Mouse (Mus musculus) midbrain, embryonic 13.5 days (tissue): ENCODE measurements around the gene Ing1. TPM values are rescaled to one million over a fixed set of nuclear protein-coding genes. Genes with fewer than 3 reads are reported as not detected.
"Not testable (repeated sequence)": the region's sequence is repeated elsewhere in the genome, so short reads cannot be mapped to it uniquely, and the experiment has no call there.

Experiments
- ATAC-seq: fragments of 200-750 bp; cut with Nextera tagmentation; 2 replicates; pipeline ENCODE4 v1.8.0; 2017; ENCODE audit warnings: mild to moderate bottlenecking, moderate TSS enrichment, moderate library complexity
- H3K27ac ChIP-seq: fragments of 300-500 bp; sonication (generic); 2 replicates; pipeline ENCODE4 v1.5.1; 2015; ENCODE audit warnings: inconsistent platforms, mild to moderate bottlenecking, moderate library complexity
- H3K27me3 ChIP-seq: fragments of 300-500 bp; sonication (generic); 2 replicates; pipeline ENCODE4 v1.6.1; 2015; ENCODE audit warnings: mild to moderate bottlenecking, inconsistent platforms
- H3K36me3 ChIP-seq: fragments of 300-500 bp; sonication (generic); 2 replicates; pipeline ENCODE4 v1.6.1; 2015; ENCODE audit warnings: mild to moderate bottlenecking, inconsistent platforms
- H3K4me1 ChIP-seq: fragments of 300-500 bp; sonication (generic); replicated peaks from 2 replicates; pipeline ENCODE4 v1.6.1; 2015; ENCODE audit warnings: inconsistent platforms
- H3K4me2 ChIP-seq: fragments of 300-500 bp; sonication (generic); replicated peaks from 2 replicates; pipeline ENCODE4 v1.6.1; 2015; ENCODE audit warnings: moderate library complexity, mild to moderate bottlenecking, inconsistent platforms
- H3K4me3 ChIP-seq: fragments of 300-500 bp; sonication (generic); replicated peaks from 2 replicates; pipeline ENCODE4 v1.5.1; 2015; ENCODE audit warnings: mild to moderate bottlenecking, inconsistent platforms
- H3K9ac ChIP-seq: fragments of 300-500 bp; sonication (generic); replicated peaks from 2 replicates; pipeline ENCODE4 v1.6.1; 2015; ENCODE audit warnings: mild to moderate bottlenecking, inconsistent platforms
- H3K9me3 ChIP-seq: fragments of 300-500 bp; sonication (generic); 2 replicates; pipeline ENCODE4 v1.6.1; 2016; ENCODE audit warnings: mild to moderate bottlenecking, inconsistent platforms
- WGBS: fragments of 180-500 bp; shearing (Covaris S2); methylation state at CpG from one replicate; pipeline ENCODE4 v1.1.7; 2015; 5-methylcytosine and 5-hydroxymethylcytosine counted together
- polyA plus RNA-seq: library from polyadenylated mRNA; unstranded; fragments of >200 nt; fragmentation: Nextera tagmentation; extraction: Ambion mirVana; gene quantifications from 2 replicates; pipeline ENCODE4 v1.2.1, GENCODE M21; 2015

Gene Ing1
- polyA plus RNA-seq, 1 experiment from 2014 or later: 46.7 TPM

DNA sequence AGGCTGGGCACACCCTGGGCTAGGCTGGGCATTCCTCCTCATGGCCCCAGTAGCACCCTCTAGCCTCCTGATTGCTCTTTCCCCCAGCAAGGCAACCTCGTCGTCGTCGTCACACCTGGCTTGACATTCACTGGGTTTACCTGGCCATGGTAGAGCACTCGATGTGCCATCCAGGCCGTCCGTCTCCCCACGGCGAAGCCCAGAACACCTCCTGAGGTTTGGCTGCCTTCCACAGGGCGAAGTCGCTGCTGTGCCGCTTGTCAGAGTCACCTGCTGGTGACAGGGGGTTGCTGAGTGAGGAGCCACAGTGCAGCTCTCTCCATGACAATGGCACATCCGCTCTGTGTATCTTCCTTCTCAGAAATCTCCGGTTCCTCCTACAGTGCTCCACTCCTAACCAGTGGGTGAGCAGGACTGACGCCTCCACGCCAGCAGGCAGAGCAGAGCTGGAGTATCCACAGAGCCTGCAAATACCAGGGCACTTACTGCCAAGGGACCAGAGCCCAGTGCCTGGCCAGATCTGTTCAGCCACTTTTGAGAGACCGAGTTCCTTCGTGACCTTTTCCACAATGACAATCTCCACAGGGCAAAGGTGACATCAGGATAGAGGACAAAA lies 25.1 kb upstream of the Ing1 start:
- H3K36me3 ChIP-seq: peaks cover 51% of the 10 kb centered on the region
- 77% methylated on average over 18 of the region's 18 CpGs for WGBS

DNA sequence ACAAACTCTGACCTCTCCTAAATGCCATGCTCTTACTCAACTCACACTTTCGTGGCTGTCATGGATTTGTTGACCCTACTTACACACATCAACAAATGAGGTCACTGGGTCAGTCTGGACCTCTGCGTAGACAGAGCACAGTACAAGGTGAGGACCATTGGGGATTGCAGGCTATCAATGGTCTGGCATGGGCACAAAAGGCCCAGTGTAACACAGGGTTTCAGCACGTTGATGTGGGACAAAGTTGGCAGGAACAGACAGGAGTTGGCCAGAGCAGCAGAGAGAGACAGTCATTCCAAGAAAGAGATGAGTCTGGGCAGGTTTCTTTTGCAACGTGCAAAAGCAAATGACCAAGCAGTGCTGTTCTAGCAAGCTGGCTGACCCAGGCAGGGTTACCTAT lies 24.5 kb upstream of the Ing1 start:
- Histone ChIP-seq H3K4me2 (no peak overlapping the region), H3K4me1 (peaks cover 15% of the 10 kb centered on the region), H3K9me3 (no peaks in the 10 kb centered on the region), H3K9ac (no peak overlapping the region), H3K27me3 (no peaks in the 10 kb centered on the region), H3K36me3 (peaks cover 49% of the 10 kb centered on the region), H3K27ac (no peak overlapping the region), H3K4me3 (no peak overlapping the region)
- ATAC-seq: no peak
- WGBS: 71% methylated on average over 4 of the region's 4 CpGs

More for the DNA sequence above, 25.1 kb upstream of the Ing1 start:
- no peak overlapping the region for H3K4me3 ChIP-seq
- peaks cover 13% of the 10 kb centered on the region for H3K4me1 ChIP-seq
- no peak overlapping the region for H3K9ac ChIP-seq
- ATAC-seq: no peak
- H3K4me2 ChIP-seq: no peak overlapping the region
- H3K9me3 ChIP-seq: no peaks in the 10 kb centered on the region
- no peaks in the 10 kb centered on the region for H3K27me3 ChIP-seq
- no peak overlapping the region for H3K27ac ChIP-seq

GRCm38 (mm10) chr8:11534494-11534893 lies 20.9 kb upstream of the Ing1 start:
- 11% methylated on average over 9 of the region's 9 CpGs for WGBS
- no peak for ATAC-seq
- Histone ChIP-seq H3K27me3 (no peaks in the 10 kb centered on the region), H3K27ac (no peak overlapping the region), H3K9ac (no peak overlapping the region), H3K4me1 (peaks cover 15% of the 10 kb centered on the region), H3K4me3 (no peak overlapping the region), H3K4me2 (no peak overlapping the region), H3K9me3 (no peaks in the 10 kb centered on the region), H3K36me3 (peaks cover 40% of the 10 kb centered on the region)

- no peak overlapping the region for H3K4me3 ChIP-seq
- no peak overlapping the region for H3K9ac ChIP-seq
- ATAC-seq: no peak
- WGBS: 93% methylated on average over 4 of the region's 4 CpGs
- no peaks in the 10 kb centered on the region for H3K9me3 ChIP-seq
- H3K27ac ChIP-seq: no peak overlapping the region
- H3K4me1 ChIP-seq: peaks cover 14% of the 10 kb centered on the region
- H3K27me3 ChIP-seq: no peaks in the 10 kb centered on the region
- no peak overlapping the region for H3K4me2 ChIP-seq
- peaks cover 46% of the 10 kb centered on the region for H3K36me3 ChIP-seq
These were observed 16.3 kb upstream of the Ing1 start for GRCm38 (mm10) chr8:11539049-11539448.

GRCm38 (mm10) chr8:11540182-11540581 lies 15.2 kb upstream of the Ing1 start:
- Histone ChIP-seq H3K36me3 (peaks cover 48% of the 10 kb centered on the region), H3K27me3 (no peaks in the 10 kb centered on the region), H3K4me2 (no peak overlapping the region), H3K9ac (no peak overlapping the region), H3K27ac (no peak overlapping the region), H3K9me3 (no peaks in the 10 kb centered on the region), H3K4me3 (no peak overlapping the region), H3K4me1 (peaks cover 3% of the 10 kb centered on the region; the same call in 1 of the 2 replicates)
- 93% methylated on average over 8 of the region's 8 CpGs for WGBS
- no peak for ATAC-seq

DNA sequence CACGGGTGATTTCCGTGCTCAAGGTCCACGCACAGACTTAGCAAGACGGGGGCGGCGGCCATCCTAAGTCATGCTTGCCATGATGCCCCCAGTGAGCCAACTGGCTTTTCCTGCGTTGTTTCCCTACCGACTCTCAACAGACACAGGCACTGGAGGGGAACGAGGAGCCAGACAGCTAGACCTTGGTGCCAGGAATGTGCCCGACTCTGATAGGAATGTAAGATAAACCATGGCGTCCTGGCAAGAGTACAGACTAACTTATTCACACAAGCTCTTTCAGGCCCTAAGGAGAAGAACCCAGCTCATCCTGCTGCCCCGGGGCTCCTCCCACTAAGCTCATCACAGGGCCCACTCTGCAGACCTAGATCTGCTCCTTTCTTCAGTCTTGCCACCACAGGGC lies 13.3 kb upstream of the Ing1 start:
- no peak overlapping the region for H3K27ac ChIP-seq
- WGBS: 94% methylated on average over 12 of the region's 12 CpGs
- no peaks in the 10 kb centered on the region for H3K27me3 ChIP-seq
- H3K4me1 ChIP-seq: 0 out of 2 replicates have a peak, but pooled peaks cover 1% of the 10 kb centered on the region
- peaks cover 48% of the 10 kb centered on the region for H3K36me3 ChIP-seq
- no peak overlapping the region for H3K4me3 ChIP-seq
- H3K9me3 ChIP-seq: no peaks in the 10 kb centered on the region
- no peak overlapping the region for H3K4me2 ChIP-seq
- H3K9ac ChIP-seq: no peak overlapping the region
- no peak for ATAC-seq

GRCm38 (mm10) chr8:11542866-11543265 lies 12.5 kb upstream of the Ing1 start:
- Histone ChIP-seq H3K9ac (no peak overlapping the region), H3K27ac (no peak overlapping the region), H3K27me3 (no peaks in the 10 kb centered on the region), H3K9me3 (no peaks in the 10 kb centered on the region), H3K4me1 (0 out of 2 replicates have a peak, but pooled peaks cover 4% of the 10 kb centered on the region), H3K4me3 (no peak overlapping the region), H3K36me3 (peaks cover 50% of the 10 kb centered on the region), H3K4me2 (no peak overlapping the region)
- ATAC-seq: no peak
- 90% methylated on average over 4 of the region's 4 CpGs for WGBS

DNA sequence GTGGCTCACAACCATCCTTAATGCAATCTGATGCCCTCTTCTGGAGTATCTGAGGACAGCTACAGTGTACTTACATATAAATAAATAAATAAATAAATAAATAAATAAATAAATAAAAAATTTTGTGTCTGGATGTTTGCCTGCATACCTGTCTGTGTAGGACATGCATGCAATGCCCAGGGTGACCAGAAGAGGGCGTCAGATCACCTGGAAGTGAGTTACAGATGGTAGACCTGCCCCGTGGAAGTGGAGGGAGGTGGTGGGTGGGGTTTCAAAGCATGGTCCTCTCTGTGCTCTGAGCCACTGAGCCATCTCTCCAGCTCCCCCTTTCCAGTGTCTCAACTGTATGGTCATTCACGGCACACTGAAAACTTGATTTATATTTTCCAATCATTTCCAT lies 11.0 kb upstream of the Ing1 start:
- no peak for ATAC-seq
- H3K4me2 ChIP-seq: no peak overlapping the region
- H3K27ac ChIP-seq: no peak overlapping the region
- H3K9ac ChIP-seq: no peak overlapping the region
- no peaks in the 10 kb centered on the region for H3K9me3 ChIP-seq
- WGBS: 48% methylated on average over 3 of the region's 3 CpGs
- 0 out of 2 replicates have a peak, but pooled peaks cover 4% of the 10 kb centered on the region for H3K4me1 ChIP-seq
- no peak overlapping the region for H3K4me3 ChIP-seq
- H3K36me3 ChIP-seq: peaks cover 44% of the 10 kb centered on the region
- H3K27me3 ChIP-seq: no peaks in the 10 kb centered on the region

GRCm38 (mm10) chr8:11547063-11547462 lies 8.3 kb upstream of the Ing1 start:
- H3K4me1 ChIP-seq: peaks cover 18% of the 10 kb centered on the region

DNA sequence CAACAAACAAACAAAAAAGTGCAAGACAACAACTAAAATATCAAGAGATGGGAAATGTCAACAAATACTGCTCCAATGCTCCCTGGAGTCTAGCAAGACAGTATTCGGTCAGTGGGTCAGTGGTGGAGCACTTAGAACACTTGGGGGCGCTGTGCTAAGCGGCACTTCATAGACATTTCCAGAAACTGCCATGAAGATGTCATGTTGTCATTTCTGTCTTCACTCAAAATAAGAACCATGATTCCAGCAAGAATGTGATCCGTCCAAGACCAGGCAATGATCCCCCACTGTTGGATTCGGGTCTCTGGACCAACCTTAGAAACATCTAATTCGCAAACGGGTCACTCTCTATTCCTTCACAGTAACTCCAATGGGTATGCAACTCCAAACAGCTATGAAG lies 5.7 kb upstream of the Ing1 start:
- no peaks in the 10 kb centered on the region for H3K9me3 ChIP-seq
- H3K36me3 ChIP-seq: peaks cover 12% of the 10 kb centered on the region; the same call in 1 of the 2 replicates
- H3K27me3 ChIP-seq: peaks cover 3% of the 10 kb centered on the region; the same call in 1 of the 2 replicates
- H3K4me2 ChIP-seq: peak overlapping the region; percentile 82
- peaks cover 30% of the 10 kb centered on the region for H3K4me1 ChIP-seq
- ATAC-seq: no peak
- peak overlapping the region; percentile 93; the same call in 1 of the 2 replicates for H3K9ac ChIP-seq
- WGBS: 22% methylated on average over 7 of the region's 7 CpGs
- no peak overlapping the region for H3K27ac ChIP-seq
- peak overlapping the region; percentile 86 for H3K4me3 ChIP-seq

More at GRCm38 (mm10) chr8:11547063-11547462, 8.3 kb upstream of the Ing1 start:
- Histone ChIP-seq H3K36me3 (peaks cover 18% of the 10 kb centered on the region), H3K9me3 (no peaks in the 10 kb centered on the region), H3K9ac (no peak overlapping the region), H3K4me2 (no peak overlapping the region), H3K27ac (no peak overlapping the region), H3K27me3 (peaks cover under 1% of the 10 kb centered on the region; the same call in 1 of the 2 replicates), H3K4me3 (no peak overlapping the region)
- 69% methylated on average over 6 of the region's 6 CpGs for WGBS
- no peak for ATAC-seq

DNA sequence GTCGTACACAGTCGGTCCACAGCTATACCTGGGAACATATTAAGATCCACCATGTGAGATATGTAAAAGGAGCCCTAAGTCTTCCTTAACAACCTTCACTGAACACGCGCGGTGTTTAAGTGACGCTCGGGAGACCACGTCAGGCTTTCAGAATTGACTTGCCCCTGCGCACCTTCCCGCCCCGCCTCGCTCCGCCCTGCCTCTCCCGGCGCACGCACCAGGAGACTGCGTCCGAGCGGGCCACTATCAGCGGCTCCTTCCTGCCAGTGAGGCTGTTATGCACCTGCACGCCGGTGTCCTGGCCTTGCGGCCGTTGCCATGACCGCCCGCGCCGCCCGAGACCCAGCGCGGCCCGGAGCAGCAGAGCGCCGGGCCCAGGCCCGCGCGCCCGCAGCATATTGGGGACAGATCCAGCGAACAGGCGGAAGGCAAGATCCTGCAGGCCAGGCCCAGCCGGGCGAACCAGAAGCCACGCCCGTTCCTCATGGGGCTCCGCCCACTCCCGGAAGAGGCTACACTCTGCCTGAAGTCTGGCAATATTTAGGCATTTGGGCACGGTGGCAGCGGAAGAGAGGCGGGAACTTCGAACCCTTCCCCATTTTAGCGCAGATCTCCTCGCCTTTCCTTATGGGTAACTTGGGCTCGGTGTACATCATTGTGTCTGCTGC lies 5.0 kb upstream of the Ing1 start, which contains the start of gene Cars2:
Cars2 (minus strand) TSS at position 503 of the 668 bp plus-strand sequence.
- H3K27me3 ChIP-seq: peaks cover 3% of the 10 kb centered on the region; the same call in 1 of the 2 replicates
- H3K4me1 ChIP-seq: peaks cover 31% of the 10 kb centered on the region
- ATAC-seq: peak; percentile 59
- peak within 1 kb of the TSS; percentile 90 for H3K27ac ChIP-seq
- WGBS: 1% methylated on average over 53 of the region's 53 CpGs
- H3K9ac ChIP-seq: peak within 1 kb of the TSS; percentile 93
- no peaks in the 10 kb centered on the region for H3K9me3 ChIP-seq
- H3K4me3 ChIP-seq: peak within 1 kb of the TSS; percentile 86
- peak within 1 kb of the TSS; percentile 82 for H3K4me2 ChIP-seq
- peaks cover 8% of the 10 kb centered on the region; the same call in 1 of the 2 replicates for H3K36me3 ChIP-seq

DNA sequence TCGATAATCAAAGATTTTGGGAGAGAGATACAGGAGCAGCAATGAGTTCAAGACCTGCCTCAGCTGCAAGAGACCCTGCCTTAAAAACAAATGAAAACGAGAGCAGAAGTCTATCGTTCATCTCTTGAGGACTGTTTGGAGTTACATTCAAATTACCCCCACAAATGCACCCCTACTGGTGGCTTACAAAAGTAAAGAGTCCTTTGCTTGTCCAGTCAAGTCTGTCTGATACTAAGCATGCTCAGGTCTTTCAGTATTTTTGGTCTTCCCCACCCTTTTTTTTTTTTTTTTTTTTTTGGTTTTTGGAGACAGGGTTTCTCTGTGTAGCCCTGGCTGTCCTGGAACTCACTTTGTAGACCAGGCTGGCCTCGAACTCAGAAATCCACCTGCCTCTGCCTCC lies 3.9 kb upstream of the Ing1 start:
- H3K4me1 ChIP-seq: peaks cover 31% of the 10 kb centered on the region
- not testable (repeated sequence) for H3K4me2 ChIP-seq, H3K27me3 ChIP-seq, H3K27ac ChIP-seq, H3K36me3 ChIP-seq, H3K9me3 ChIP-seq, H3K4me3 ChIP-seq, ATAC-seq, H3K9ac ChIP-seq
- 84% methylated on average over 4 of the region's 4 CpGs for WGBS
